Mouse (Mus musculus) limb, embryonic 11.5 days (tissue): ENCODE measurements around the gene Olfr1192-ps1. TPM values are rescaled to one million over a fixed set of nuclear protein-coding genes. Genes with fewer than 3 reads are reported as not detected.
"Not testable (repeated sequence)": the region's sequence is repeated elsewhere in the genome, so short reads cannot be mapped to it uniquely, and the experiment has no call there.

Experiments
- ATAC-seq: fragments of 200-750 bp; cut with Nextera tagmentation; 2 replicates; pipeline ENCODE4 v1.8.0; 2017; ENCODE audit warnings: low read depth; ENCODE audit not compliant: insufficient number of reproducible peaks, low FRiP score, low TSS enrichment
- DNase-seq: peaks from one replicate; pipeline ENCODE4 v3.0.0-alpha.2; 2015; ENCODE audit warnings: low spot score
- H3K27ac ChIP-seq: fragments of 300-500 bp; sonication (generic); replicated peaks from 2 replicates; pipeline ENCODE4 v1.5.1; 2014; ENCODE audit warnings: low read depth, mild to moderate bottlenecking, low read length
- H3K27me3 ChIP-seq: fragments of 300-500 bp; sonication (generic); 2 replicates; pipeline ENCODE4 v1.6.1; 2014; ENCODE audit warnings: mild to moderate bottlenecking, low read length, mixed read lengths; ENCODE audit not compliant: control insufficient read depth, insufficient read depth
- H3K36me3 ChIP-seq: fragments of 300-500 bp; sonication (generic); 2 replicates; pipeline ENCODE4 v1.6.1; 2014; ENCODE audit warnings: mild to moderate bottlenecking, low read length, moderate library complexity, mixed read lengths; ENCODE audit not compliant: control insufficient read depth, insufficient read depth
- H3K4me1 ChIP-seq: fragments of 300-500 bp; sonication (generic); 2 replicates; pipeline ENCODE4 v1.6.1; 2014; ENCODE audit warnings: low read length, mixed read lengths; ENCODE audit not compliant: control insufficient read depth, insufficient read depth
- H3K4me2 ChIP-seq: fragments of 300-500 bp; sonication (generic); 2 replicates; pipeline ENCODE4 v1.6.1; 2014; ENCODE audit warnings: low read depth, mild to moderate bottlenecking, moderate library complexity; ENCODE audit not compliant: severe bottlenecking
- H3K4me3 ChIP-seq: fragments of 300-500 bp; sonication (generic); 2 replicates; pipeline ENCODE4 v1.5.1; 2014; ENCODE audit warnings: low read depth, low read length
- H3K9ac ChIP-seq: fragments of 300-500 bp; sonication (generic); 2 replicates; pipeline ENCODE4 v1.6.1; 2014; ENCODE audit warnings: mild to moderate bottlenecking, low read length
- H3K9me3 ChIP-seq: fragments of 300-500 bp; sonication (generic); 2 replicates; pipeline ENCODE4 v1.6.1; 2016; ENCODE audit warnings: low read length; ENCODE audit not compliant: control insufficient read depth
- WGBS: fragments of 180-500 bp; shearing (Covaris S2); extraction: QIAGEN DNeasy Blood & Tissue Kit; methylation state at CpG from one replicate; pipeline ENCODE4 v1.1.7; 2014; 5-methylcytosine and 5-hydroxymethylcytosine counted together
- polyA plus RNA-seq: library from polyadenylated mRNA; unstranded; fragments of >200 nt; fragmentation: Nextera tagmentation; extraction: Ambion mirVana; gene quantifications from 2 replicates; pipeline ENCODE4 v1.2.1, GENCODE M21; 2014

Gene Olfr1192-ps1
- polyA plus RNA-seq, result not detected in 2 replicates

DNA sequence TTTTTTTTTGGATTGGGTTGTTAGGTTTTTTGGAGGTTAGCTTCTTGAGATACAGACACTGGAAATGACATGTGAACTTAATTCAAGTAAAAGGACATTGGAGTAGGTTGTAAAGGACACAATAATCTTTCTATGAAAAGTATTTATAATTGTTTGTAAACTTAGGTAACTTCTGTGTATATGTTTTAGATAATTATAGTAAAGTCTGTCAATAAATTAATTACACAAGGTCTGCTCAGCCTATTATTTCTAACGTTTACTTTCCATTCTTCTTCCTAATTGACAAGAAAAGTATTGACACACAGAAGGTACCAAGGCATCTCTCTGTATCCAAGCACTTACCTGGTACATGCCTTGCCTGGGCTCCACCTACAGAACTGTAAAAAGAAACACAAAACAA is at the start of gene Olfr1192-ps1:
Gene Olfr1192-ps1, plus strand, starts transcription at position 301 of the 400 bp plus-strand sequence.
- no peak within 1 kb of the TSS for H3K27ac ChIP-seq
- WGBS, result 39% methylated on average over 1 of the region's 1 CpGs
- ATAC-seq, result no peak

DNA sequence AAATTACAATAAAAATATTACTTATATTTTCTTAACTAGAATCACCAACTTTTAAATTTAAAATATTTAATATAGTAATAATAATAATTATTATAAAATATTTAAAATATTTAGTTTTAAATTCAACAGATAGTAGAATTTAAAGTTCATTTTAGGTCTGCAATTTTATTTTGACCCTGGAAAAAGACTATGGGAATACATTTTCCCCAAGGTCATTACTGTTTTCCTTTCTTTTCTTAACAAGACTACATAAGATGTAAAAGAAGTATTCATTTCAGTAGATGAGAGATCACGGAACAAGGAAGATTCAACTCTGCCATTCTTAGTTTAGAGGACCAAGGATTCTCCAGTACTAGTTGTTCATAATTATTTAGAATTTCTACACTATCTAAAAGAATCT is 8.1 kb upstream of the Olfr1192-ps1 start, which contains the start of gene Olfr1191-ps1:
Gene Olfr1191-ps1, plus strand, starts transcription at position 301 of the 400 bp plus-strand sequence.
- H3K36me3 ChIP-seq, H3K4me3 ChIP-seq, H3K9ac ChIP-seq, ATAC-seq, H3K4me1 ChIP-seq, DNase-seq, H3K9me3 ChIP-seq, H3K27ac ChIP-seq, H3K4me2 ChIP-seq, H3K27me3 ChIP-seq: not testable (repeated sequence)
- WGBS, result 92% methylated on average over 1 of the region's 1 CpGs

More for the DNA sequence above, at the start of gene Olfr1192-ps1:
- no peak within 1 kb of the TSS for H3K4me2 ChIP-seq
- no peaks in the 10 kb centered on the region for H3K27me3 ChIP-seq
- no peaks in the 10 kb centered on the region for H3K4me1 ChIP-seq
- no peak within 1 kb of the TSS for H3K9ac ChIP-seq
- no peak for DNase-seq
- no peaks in the 10 kb centered on the region for H3K9me3 ChIP-seq
- no peak within 1 kb of the TSS for H3K4me3 ChIP-seq
- H3K36me3 ChIP-seq, result no peaks in the 10 kb centered on the region

DNA sequence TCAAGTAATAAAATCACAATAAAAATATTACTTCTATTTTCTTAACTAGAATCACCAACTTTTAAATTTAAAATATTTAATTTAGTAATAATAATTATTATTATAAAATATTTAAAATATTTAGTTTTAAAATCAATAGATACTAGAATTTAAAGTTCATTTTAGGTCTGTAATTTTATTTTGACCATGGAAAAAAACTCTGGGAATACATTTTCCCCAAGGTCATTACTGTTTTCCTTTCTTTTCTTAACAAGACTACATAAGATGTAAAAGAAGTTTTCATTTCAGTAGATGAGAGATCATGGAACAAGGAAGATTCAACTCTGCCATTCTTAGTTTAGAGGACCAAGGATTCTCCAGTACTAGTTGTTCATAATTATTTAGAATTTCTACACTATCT is 27.0 kb downstream of the Olfr1192-ps1 start, which contains the start of gene Olfr1193:
Gene Olfr1193, plus strand, starts transcription at position 301 of the 400 bp plus-strand sequence.
- ATAC-seq, result not testable (repeated sequence)

DNA sequence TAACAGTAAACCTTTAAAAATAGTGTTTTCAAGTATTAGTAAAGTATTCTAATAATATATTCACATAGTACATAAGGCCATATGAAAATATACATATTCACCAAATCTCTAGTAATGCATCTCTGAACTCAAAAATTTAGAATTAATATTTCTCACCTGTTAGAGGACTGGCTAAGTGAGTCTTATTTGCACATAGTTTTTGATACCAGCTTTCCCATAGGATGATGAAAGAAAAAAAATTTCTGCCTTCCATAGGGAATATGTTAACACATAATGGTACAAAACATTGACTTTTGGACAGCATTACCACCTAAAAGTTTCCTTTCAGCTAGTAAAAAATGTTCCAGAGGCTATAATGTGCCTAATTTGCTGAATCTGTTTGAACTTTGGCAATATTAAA is 40.8 kb downstream of the Olfr1192-ps1 start, which contains the start of gene Olfr1195:
Gene Olfr1195, minus strand, starts transcription at position 101 of the 400 bp plus-strand sequence.
- ATAC-seq (no peak), DNase-seq (no peak)
- H3K27ac ChIP-seq, result no peak within 1 kb of the TSS
- H3K4me3 ChIP-seq, result no peak within 1 kb of the TSS
- no peak within 1 kb of the TSS for H3K9ac ChIP-seq
- no peak within 1 kb of the TSS for H3K4me2 ChIP-seq
- H3K9me3 ChIP-seq, result no peaks in the 10 kb centered on the region
- no peaks in the 10 kb centered on the region for H3K27me3 ChIP-seq
- H3K36me3 ChIP-seq, result no peaks in the 10 kb centered on the region
- H3K4me1 ChIP-seq, result no peaks in the 10 kb centered on the region

More for the DNA sequence above, 27.0 kb downstream of the Olfr1192-ps1 start, which contains the start of gene Olfr1193:
- not testable (repeated sequence) for H3K27ac ChIP-seq, H3K27me3 ChIP-seq, H3K9me3 ChIP-seq, H3K36me3 ChIP-seq, DNase-seq, H3K9ac ChIP-seq, H3K4me2 ChIP-seq, H3K4me3 ChIP-seq, H3K4me1 ChIP-seq

DNA sequence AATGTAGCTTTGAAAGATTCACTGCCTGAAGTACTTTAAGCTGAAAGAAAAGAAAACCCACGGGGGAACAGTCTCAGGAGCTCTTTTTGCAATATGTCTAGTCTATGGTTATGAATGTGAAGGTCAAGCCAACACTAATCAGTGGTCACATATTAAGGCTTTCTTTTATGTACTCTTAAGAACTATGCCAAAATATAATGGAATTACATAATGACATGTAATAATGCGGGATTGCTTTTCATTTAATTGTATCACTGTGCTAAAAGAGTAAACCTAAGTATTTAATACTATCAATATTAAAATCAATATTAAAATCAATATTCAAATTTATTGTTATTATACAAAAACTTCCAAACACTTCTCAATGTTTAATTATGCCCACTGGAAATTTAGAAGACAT is 56.2 kb downstream of the Olfr1192-ps1 start, which contains the start of gene Olfr1196:
Gene Olfr1196, minus strand, starts transcription at position 101 of the 400 bp plus-strand sequence.
- no peak for ATAC-seq
- H3K4me1 ChIP-seq, result no peaks in the 10 kb centered on the region
- H3K9me3 ChIP-seq, result no peaks in the 10 kb centered on the region
- H3K27ac ChIP-seq, result no peak within 1 kb of the TSS
- no peak within 1 kb of the TSS for H3K9ac ChIP-seq
- no peak within 1 kb of the TSS for H3K4me2 ChIP-seq
- H3K27me3 ChIP-seq, result no peaks in the 10 kb centered on the region
- no peaks in the 10 kb centered on the region for H3K36me3 ChIP-seq
- WGBS, result 86% methylated on average over 2 of the region's 2 CpGs
- no peak within 1 kb of the TSS for H3K4me3 ChIP-seq
- DNase-seq, result no peak

Other genes with a start within 250 kb of the Olfr1192-ps1 start
- not detected in 2 replicates for gene Olfr1179, start 242.1 kb upstream of the Olfr1192-ps1 start, polyA plus RNA-seq
- not detected in 2 replicates for gene Olfr1180, start 229.4 kb upstream of the Olfr1192-ps1 start, polyA plus RNA-seq
- not detected in 2 replicates for gene Olfr1181, start 222.3 kb upstream of the Olfr1192-ps1 start, polyA plus RNA-seq
- not detected in 2 replicates for gene Gm13757, start 199.4 kb upstream of the Olfr1192-ps1 start, polyA plus RNA-seq
- not detected in 2 replicates for gene Olfr1183, start 193.6 kb upstream of the Olfr1192-ps1 start, polyA plus RNA-seq
- not detected in 2 replicates for gene Olfr1184, start 164.9 kb upstream of the Olfr1192-ps1 start, polyA plus RNA-seq
- gene Olfr1185-ps1, start 155.2 kb upstream of the Olfr1192-ps1 start, polyA plus RNA-seq, result not detected in 2 replicates
- gene Olfr1186, start 130.0 kb upstream of the Olfr1192-ps1 start, polyA plus RNA-seq, result not detected in 2 replicates
- gene Olfr1188, start 91.6 kb upstream of the Olfr1192-ps1 start, polyA plus RNA-seq, result not detected in 2 replicates
- gene Olfr1189, start 62.1 kb upstream of the Olfr1192-ps1 start, polyA plus RNA-seq, result not detected in 2 replicates
- not detected in 2 replicates for gene Olfr1191-ps1, start 8.0 kb upstream of the Olfr1192-ps1 start, polyA plus RNA-seq
- gene Olfr1193, start 27.1 kb downstream of the Olfr1192-ps1 start, polyA plus RNA-seq, result not detected in 2 replicates
- gene Olfr1195, start 40.7 kb downstream of the Olfr1192-ps1 start, polyA plus RNA-seq, result not detected in 2 replicates
- gene Olfr1196, start 56.1 kb downstream of the Olfr1192-ps1 start, polyA plus RNA-seq, result not detected in 2 replicates
- gene Olfr1197, start 83.9 kb downstream of the Olfr1192-ps1 start, polyA plus RNA-seq, result not detected in 2 replicates
- gene Olfr1198, start 102.9 kb downstream of the Olfr1192-ps1 start, polyA plus RNA-seq, result not detected in 2 replicates
- not detected in 2 replicates for gene Olfr1199, start 112.0 kb downstream of the Olfr1192-ps1 start, polyA plus RNA-seq
- not detected in 2 replicates for gene Olfr1200, start 122.0 kb downstream of the Olfr1192-ps1 start, polyA plus RNA-seq
- gene Olfr1201, start 144.5 kb downstream of the Olfr1192-ps1 start, polyA plus RNA-seq, result not detected in 2 replicates
- not detected in 2 replicates for gene Olfr1202, start 166.0 kb downstream of the Olfr1192-ps1 start, polyA plus RNA-seq
- gene Olfr1205, start 181.2 kb downstream of the Olfr1192-ps1 start, polyA plus RNA-seq, result not detected in 2 replicates
- not detected in 2 replicates for gene Olfr1204, start 200.8 kb downstream of the Olfr1192-ps1 start, polyA plus RNA-seq
- gene Olfr1206, start 214.7 kb downstream of the Olfr1192-ps1 start, polyA plus RNA-seq, result not detected in 2 replicates